Mouse (Mus musculus) stomach, embryonic 16.5 days (tissue): ENCODE data around the gene Atp2b4. TPM values are rescaled to one million over a fixed set of nuclear protein-coding genes. Genes with fewer than 3 reads are reported as not detected.
"Not testable (repeated sequence)": the region's sequence is repeated elsewhere in the genome, so short reads cannot be mapped to it uniquely, and the experiment has no call there.

Experiments used
- ATAC-seq: fragments of 200-750 bp; cut with Nextera tagmentation; 2 replicates; pipeline ENCODE4 v1.8.0; 2017; ENCODE audit warnings: moderate number of reproducible peaks, moderate TSS enrichment; ENCODE audit not compliant: insufficient read depth, low FRiP score
- H3K27ac ChIP-seq: fragments of 300-500 bp; sonication (generic); 2 replicates; pipeline ENCODE4 v1.5.1; 2014; ENCODE audit warnings: low read length
- H3K27me3 ChIP-seq: fragments of 300-500 bp; sonication (generic); 2 replicates; pipeline ENCODE4 v1.6.1; 2014; ENCODE audit warnings: low read length, control low read depth, mixed read lengths; ENCODE audit not compliant: control insufficient read depth, insufficient read depth
- H3K36me3 ChIP-seq: fragments of 300-500 bp; sonication (generic); 2 replicates; pipeline ENCODE4 v1.6.1; 2014; ENCODE audit warnings: low read length; ENCODE audit not compliant: control insufficient read depth, insufficient read depth
- H3K4me1 ChIP-seq: fragments of 300-500 bp; sonication (generic); 2 replicates; pipeline ENCODE4 v1.6.1; 2014; ENCODE audit warnings: low read length, control low read depth, mixed read lengths; ENCODE audit not compliant: control insufficient read depth, insufficient read depth
- H3K4me2 ChIP-seq: fragments of 300-500 bp; sonication (generic); 2 replicates; pipeline ENCODE4 v1.6.1; 2014; ENCODE audit warnings: low read depth, low read length, mixed read lengths
- H3K4me3 ChIP-seq: fragments of 300-500 bp; sonication (generic); replicated peaks from 2 replicates; pipeline ENCODE4 v1.5.1; 2014; ENCODE audit warnings: mild to moderate bottlenecking, low read length
- H3K9ac ChIP-seq: fragments of 300-500 bp; sonication (generic); 2 replicates; pipeline ENCODE4 v1.6.1; 2014; ENCODE audit warnings: low read length
- H3K9me3 ChIP-seq: fragments of 300-500 bp; sonication (generic); replicated peaks from 2 replicates; pipeline ENCODE4 v1.6.1; 2016; ENCODE audit warnings: low read length, control low read depth; ENCODE audit not compliant: control insufficient read depth
- WGBS: fragments of 180-500 bp; shearing (Covaris S2); extraction: QIAGEN DNeasy Blood & Tissue Kit; methylation state at CpG from one replicate; pipeline ENCODE4 v1.1.7; 2014; 5-methylcytosine and 5-hydroxymethylcytosine counted together
- polyA plus RNA-seq: library from polyadenylated mRNA; unstranded; fragments of >200 nt; fragmentation: Nextera tagmentation; extraction: Ambion mirVana; gene quantifications from 2 replicates; pipeline ENCODE4 v1.2.1, GENCODE M21; 2015

Gene Atp2b4
- polyA plus RNA-seq, 1 experiment from 2014 or later = 23.9 TPM

GRCm38 (mm10) chr1:133688301-133688700, 112.5 kb downstream of the Atp2b4 start:
- H3K4me1 ChIP-seq = peaks cover 5% of the 10 kb centered on the region; the same call in 1 of the 2 replicates
- no peak overlapping the region for H3K27ac ChIP-seq
- 73% methylated on average over 7 of the region's 7 CpGs for WGBS
- H3K4me2 ChIP-seq = no peak overlapping the region
- ATAC-seq = no peak
- H3K9ac ChIP-seq = no peak overlapping the region
- no peaks in the 10 kb centered on the region for H3K36me3 ChIP-seq
- no peaks in the 10 kb centered on the region for H3K27me3 ChIP-seq
- no peaks in the 10 kb centered on the region for H3K9me3 ChIP-seq
- no peak overlapping the region for H3K4me3 ChIP-seq

- Histone ChIP-seq H3K36me3 (no peaks in the 10 kb centered on the region), H3K9ac (no peak overlapping the region), H3K4me1 (peaks cover 5% of the 10 kb centered on the region; the same call in 1 of the 2 replicates), H3K27ac (peak overlapping the region; percentile 11; the same call in 1 of the 2 replicates), H3K4me2 (no peak overlapping the region), H3K9me3 (no peaks in the 10 kb centered on the region), H3K27me3 (no peaks in the 10 kb centered on the region), H3K4me3 (no peak overlapping the region)
- 61% methylated on average over 10 of the region's 10 CpGs for whole genome bisulfite sequencing
- ATAC-seq = peak; percentile 78
These were observed 114.9 kb downstream of the Atp2b4 start for GRCm38 (mm10) chr1:133685749-133686519.

DNA sequence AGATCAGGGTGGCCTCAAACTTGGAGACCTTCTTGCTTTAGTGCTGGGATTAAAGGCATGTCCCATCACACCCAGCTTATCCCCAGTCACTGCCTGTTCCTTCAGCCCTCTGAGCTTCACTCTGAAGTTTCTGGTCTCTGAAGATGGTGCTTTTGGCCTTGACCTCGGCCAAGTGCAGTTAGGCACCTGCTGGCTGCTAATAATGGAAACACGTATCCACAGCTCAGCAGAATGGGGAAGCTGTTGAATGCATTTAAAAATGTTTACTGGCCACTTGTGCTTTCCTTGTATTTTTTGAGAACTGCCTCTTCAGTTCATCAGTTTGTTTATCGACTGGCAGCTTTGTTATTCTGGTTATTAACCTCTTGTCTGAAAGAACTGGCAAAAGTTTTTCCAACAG, 129.0 kb downstream of the Atp2b4 start:
- Histone ChIP-seq H3K4me1 (no peaks in the 10 kb centered on the region), H3K9ac (no peak overlapping the region), H3K36me3 (no peaks in the 10 kb centered on the region), H3K4me3 (no peak overlapping the region), H3K4me2 (no peak overlapping the region), H3K9me3 (no peaks in the 10 kb centered on the region), H3K27me3 (no peaks in the 10 kb centered on the region), H3K27ac (no peak overlapping the region)
- no peak for ATAC-seq
- WGBS = 61% methylated on average over 3 of the region's 3 CpGs

DNA sequence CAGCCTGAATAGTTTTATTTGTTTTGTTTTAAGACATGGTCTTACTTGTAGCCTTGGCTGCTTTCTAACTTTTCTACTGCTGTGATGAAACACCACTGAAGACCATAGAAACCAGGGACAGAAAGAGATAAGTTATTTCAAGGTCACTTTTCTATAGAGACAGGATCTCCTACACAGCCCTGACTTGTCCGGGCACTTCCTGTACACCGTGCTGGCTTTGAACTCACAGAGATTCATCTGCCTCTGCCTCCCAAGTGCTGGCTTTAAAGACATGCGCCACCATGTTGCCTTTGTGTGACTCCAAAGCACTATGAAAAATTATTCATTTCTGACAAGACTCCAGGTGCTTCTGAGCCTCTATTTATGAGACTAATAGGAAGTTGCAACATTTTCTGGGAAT, 129.6 kb downstream of the Atp2b4 start:
- no peak overlapping the region for H3K4me2 ChIP-seq
- H3K27me3 ChIP-seq = no peaks in the 10 kb centered on the region
- H3K27ac ChIP-seq = no peak overlapping the region
- no peaks in the 10 kb centered on the region for H3K36me3 ChIP-seq
- ATAC-seq = no peak
- H3K4me3 ChIP-seq = no peak overlapping the region
- H3K9ac ChIP-seq = no peak overlapping the region
- no peaks in the 10 kb centered on the region for H3K4me1 ChIP-seq
- WGBS = 82% methylated on average over 3 of the region's 3 CpGs
- H3K9me3 ChIP-seq = no peaks in the 10 kb centered on the region

- Histone ChIP-seq H3K4me3 (no peak overlapping the region), H3K4me1 (no peaks in the 10 kb centered on the region), H3K27ac (no peak overlapping the region), H3K9ac (no peak overlapping the region), H3K36me3 (no peaks in the 10 kb centered on the region), H3K27me3 (no peaks in the 10 kb centered on the region), H3K4me2 (no peak overlapping the region), H3K9me3 (no peaks in the 10 kb centered on the region)
- 73% methylated on average over 6 of the region's 6 CpGs for WGBS
- ATAC-seq = no peak
These were observed 130.1 kb downstream of the Atp2b4 start for GRCm38 (mm10) chr1:133670776-133671175.

GRCm38 (mm10) chr1:133670190-133670589, 130.7 kb downstream of the Atp2b4 start:
- Histone ChIP-seq H3K4me2 (no peak overlapping the region), H3K27me3 (no peaks in the 10 kb centered on the region), H3K27ac (no peak overlapping the region), H3K36me3 (no peaks in the 10 kb centered on the region), H3K4me1 (no peaks in the 10 kb centered on the region), H3K9ac (no peak overlapping the region), H3K4me3 (no peak overlapping the region), H3K9me3 (no peaks in the 10 kb centered on the region)
- WGBS = 80% methylated on average over 12 of the region's 12 CpGs
- no peak for ATAC-seq

DNA sequence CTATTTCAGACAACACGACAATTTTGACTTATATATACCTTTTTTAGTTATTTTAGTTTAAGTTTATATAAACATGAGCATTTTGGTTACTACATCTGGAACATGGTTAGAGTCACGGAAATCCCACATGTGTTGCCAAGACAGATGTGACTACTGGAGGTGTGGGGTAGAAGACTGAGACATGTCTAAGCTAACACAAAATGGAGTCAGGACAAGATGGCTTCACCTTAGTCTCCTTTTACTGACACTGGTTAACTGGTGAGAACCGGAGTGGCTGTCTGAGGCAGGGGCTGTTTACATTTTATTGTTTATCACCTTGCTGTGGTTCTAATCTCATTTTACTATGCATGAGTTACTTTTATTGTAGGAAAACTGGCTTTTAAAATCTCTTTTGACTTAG, 132.2 kb downstream of the Atp2b4 start:
- no peak overlapping the region for H3K4me2 ChIP-seq
- no peak for ATAC-seq
- no peak overlapping the region for H3K4me3 ChIP-seq
- peaks cover 7% of the 10 kb centered on the region; the same call in 1 of the 2 replicates for H3K4me1 ChIP-seq
- no peaks in the 10 kb centered on the region for H3K9me3 ChIP-seq
- no peak overlapping the region for H3K27ac ChIP-seq
- H3K36me3 ChIP-seq = no peaks in the 10 kb centered on the region
- no peaks in the 10 kb centered on the region for H3K27me3 ChIP-seq
- WGBS = 83% methylated on average over 3 of the region's 3 CpGs
- no peak overlapping the region for H3K9ac ChIP-seq

DNA sequence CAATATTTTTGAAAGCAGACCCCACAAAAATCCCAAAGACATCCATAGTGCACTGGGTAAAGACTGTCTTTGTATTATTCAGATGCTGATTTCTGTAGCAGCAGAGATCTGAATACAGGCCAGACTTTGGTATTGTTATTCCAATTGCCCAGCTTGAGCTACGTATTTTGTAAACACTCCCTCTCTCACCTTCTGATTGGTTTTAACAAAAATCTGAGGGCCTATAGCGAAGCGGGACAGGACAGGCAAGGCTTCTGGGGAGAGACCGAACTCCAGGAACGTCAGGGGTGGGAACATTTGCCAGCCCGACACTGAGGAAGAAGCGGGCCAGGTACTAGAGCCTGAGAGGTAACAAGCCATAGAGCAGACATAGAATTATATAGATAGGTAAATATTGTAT, 133.1 kb downstream of the Atp2b4 start:
- ATAC-seq = no peak
- WGBS = 67% methylated on average over 7 of the region's 7 CpGs
- Histone ChIP-seq H3K4me2 (no peak overlapping the region), H3K27me3 (no peaks in the 10 kb centered on the region), H3K4me1 (peaks cover 8% of the 10 kb centered on the region; the same call in 1 of the 2 replicates), H3K36me3 (no peaks in the 10 kb centered on the region), H3K4me3 (no peak overlapping the region), H3K9ac (no peak overlapping the region), H3K27ac (no peak overlapping the region), H3K9me3 (no peaks in the 10 kb centered on the region)

DNA sequence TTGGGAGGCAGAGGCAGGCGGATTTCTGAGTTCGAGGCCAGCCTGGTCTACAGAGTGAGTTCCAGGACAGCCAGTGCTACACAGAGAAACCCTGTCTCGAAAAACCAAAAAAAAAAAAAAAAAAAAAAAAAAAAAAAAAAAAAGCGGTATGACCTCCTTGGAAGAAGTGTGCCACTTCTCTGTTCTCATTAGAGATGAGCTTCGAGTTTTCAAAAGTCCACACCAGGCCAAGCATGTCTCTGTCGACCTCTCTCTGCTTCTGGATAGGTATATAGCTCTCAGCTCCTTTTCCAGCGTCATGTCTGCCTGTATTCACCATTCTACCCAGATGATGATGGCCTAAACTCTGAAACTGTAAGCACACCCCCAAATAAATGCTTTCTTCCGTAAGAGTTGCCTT, 135.1 kb downstream of the Atp2b4 start:
- not testable (repeated sequence) for H3K36me3 ChIP-seq, H3K4me2 ChIP-seq, H3K27ac ChIP-seq, H3K4me3 ChIP-seq, H3K4me1 ChIP-seq, H3K9ac ChIP-seq, ATAC-seq, H3K27me3 ChIP-seq, H3K9me3 ChIP-seq
- 86% methylated on average over 7 of the region's 8 CpGs for WGBS
